Mouse (Mus musculus): ENCODE measurements around the gene Btbd11. TPM values are rescaled to one million over a fixed set of nuclear protein-coding genes. Genes with fewer than 3 reads are reported as not detected.

Gene Btbd11
- total RNA-seq, 2 experiments from 2014 or later = 1.4 to 1.7 TPM

DNA sequence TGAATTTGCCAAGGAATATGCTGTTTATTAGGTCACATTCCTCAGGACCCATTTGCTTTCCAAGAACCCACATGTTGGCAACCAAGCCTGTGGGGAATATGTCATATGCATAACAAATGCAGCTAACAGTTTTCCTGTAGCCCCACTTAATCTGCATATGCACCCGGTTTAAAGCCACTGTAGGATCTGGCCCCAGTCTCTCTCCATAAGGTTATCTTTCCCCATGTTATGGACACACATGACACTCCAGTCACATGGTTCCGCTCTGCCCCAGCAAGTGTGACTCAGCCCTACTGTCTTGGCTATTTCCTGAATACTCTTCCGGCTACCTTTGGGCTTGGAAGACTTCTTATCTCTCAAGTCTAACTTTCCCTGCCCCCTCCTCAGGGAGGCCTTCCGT is 86.7 kb downstream of the Btbd11 start:
- DNase-seq (ENCODE audit: low spot score) = no peak
- intact Hi-C loops (cut with DNase I) = no loop called here

DNA sequence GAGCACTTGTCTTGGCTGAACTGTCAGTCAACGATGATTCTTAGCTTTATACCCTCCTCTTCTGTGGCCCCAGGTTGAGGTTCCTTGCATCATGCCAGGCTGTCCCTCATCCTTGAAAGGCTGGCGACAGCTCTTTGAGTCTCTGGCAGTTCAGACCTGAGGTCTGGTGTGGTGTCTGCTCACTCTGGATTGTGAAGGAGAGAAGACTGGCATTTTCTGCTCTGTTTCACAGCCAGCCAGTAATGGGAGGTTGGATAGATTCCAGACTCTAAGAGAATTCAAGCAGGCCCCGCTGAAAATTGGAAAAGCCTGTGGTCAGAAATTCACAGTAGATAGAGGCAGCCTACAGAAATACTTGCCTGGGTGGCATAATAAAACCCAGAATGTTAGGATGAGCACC is 87.3 kb downstream of the Btbd11 start:
- intact Hi-C loops (cut with DNase I) = no loop called here
- no peak for DNase-seq (ENCODE audit: low spot score)

DNA sequence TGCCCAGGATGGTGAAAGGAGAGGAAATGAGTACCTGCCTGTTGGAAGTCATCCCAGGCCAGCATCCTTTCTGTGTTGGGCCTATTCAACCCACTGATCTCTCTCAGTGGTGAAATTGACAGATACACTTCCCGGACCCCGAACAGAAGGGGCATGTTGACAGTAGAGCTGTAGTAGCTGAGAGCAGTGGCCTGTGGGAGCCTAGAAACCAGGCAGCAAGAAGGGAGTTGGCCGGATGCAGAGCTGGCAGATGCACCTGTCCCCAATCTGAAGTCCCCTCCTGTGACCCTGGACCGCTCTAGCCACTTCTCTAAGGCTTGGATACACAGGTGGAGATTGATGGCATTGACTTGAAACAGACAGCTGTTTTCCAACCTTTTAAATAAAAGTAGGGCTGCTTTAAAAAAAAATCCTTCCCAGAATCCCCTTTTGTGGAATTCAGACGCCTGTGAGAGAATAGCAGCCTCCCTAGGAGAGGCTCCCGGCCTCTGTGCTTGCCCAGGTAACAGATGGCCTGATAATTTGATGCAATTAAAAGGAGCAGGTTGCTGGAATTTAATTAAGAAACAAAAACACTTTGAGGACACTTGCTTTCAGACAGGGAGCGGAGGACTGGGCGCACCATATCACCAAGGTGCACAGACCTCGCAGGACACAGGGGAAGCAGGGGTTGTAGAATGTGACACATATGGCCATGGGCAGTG is 89.2 kb downstream of the Btbd11 start:
- intact Hi-C loops (cut with DNase I) = no loop called here
- no peak for DNase-seq (ENCODE audit: low spot score)

DNA sequence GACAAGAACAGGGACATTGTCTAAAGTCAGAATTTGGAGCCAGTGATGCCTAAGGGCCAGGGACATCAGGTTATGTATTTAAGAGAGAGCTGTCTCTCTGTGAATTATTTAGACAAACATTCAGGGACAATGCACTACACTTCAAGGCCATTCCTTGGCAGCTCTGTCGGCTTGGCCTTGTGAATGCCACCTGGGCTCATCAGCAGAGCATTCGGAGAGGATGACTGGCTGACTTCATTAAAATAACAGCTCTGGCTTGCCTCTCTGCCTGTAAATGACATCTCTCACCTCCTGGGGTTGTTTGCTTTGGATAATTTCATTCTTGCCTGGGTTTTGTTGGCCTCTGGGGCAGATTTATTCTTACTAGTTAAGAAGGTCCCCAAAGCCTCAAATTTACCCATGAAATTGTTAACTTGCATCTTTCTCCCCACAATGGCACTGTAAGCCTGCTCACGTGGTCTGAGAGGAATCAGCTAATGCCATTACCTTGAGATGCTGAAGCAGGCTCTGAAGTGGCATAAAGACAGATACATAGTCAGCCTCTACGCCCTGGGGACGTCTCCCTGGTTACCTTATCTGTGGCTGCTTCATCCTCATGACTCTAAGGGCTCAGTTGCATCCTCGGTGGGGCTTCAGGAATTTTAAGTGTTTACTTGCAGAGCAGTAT is 93.5 kb downstream of the Btbd11 start:
- intact Hi-C loops (cut with DNase I) = no loop called here
- DNase-seq (ENCODE audit: low spot score) = no peak

DNA sequence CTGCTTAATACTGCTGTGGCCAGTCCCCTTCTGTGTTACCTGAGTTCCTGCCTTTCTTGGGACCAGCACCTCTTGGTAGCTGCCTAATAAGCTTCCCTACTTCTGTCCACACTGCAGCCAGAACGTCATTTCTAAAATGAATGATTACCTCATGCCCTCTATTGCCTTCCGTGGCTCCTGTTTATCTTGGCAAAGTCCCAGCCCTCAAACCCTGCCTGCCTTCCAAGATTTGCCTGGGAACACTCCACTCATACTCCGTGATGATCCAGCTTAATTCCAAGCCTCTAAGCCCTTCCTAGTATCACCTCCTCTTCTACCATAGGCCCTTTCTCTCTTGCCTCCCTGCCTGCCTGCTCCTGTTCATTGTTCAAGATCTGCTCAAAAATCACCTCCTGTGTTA is 94.5 kb downstream of the Btbd11 start:
- no peak for DNase-seq (ENCODE audit: low spot score)
- intact Hi-C loops (cut with DNase I) = no loop called here

DNA sequence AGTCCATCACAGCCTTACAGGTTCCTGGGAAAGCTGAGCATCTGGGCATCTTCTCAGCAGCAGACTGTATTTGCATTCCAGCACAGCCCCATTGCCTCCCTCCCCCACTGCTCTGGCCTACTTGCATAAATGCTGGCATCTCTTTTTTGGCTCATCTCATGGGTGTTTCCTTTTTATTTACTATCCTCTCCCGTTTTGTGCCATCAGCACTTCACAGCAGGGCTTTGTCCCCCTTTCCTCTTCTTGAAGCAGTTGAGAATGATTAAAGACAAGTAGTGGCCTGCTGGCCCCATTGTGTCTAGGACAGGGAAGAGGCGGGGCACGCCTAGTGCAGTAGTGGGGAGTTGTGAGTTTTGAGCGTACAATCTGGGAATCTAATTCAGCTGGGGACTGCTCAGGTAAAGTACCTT is 95.5 kb downstream of the Btbd11 start:
- intact Hi-C loops (cut with DNase I) = no loop called here
- no peak for DNase-seq (ENCODE audit: low spot score)

DNA sequence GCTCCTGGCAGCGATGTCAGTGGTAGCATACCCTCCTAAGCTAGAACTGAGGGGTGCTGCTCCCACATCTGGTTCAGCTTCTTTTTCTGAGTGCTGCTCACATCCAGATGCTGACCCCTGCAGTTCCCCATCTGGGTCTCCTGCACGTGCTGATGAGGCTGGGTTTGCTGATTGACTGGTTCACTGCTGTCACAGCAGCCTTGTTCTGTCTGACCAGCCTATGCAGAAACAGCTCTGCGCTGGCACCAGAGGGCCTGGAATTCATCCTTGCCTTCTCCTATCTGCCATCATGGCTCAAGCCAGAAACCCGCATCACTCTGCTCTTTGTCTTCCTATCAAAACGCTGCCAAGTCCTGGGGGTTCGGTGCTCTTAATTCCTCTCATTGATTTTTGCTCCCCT is 95.9 kb downstream of the Btbd11 start:
- DNase-seq (ENCODE audit: low spot score) = no peak
- intact Hi-C loops (cut with DNase I) = no loop called here

DNA sequence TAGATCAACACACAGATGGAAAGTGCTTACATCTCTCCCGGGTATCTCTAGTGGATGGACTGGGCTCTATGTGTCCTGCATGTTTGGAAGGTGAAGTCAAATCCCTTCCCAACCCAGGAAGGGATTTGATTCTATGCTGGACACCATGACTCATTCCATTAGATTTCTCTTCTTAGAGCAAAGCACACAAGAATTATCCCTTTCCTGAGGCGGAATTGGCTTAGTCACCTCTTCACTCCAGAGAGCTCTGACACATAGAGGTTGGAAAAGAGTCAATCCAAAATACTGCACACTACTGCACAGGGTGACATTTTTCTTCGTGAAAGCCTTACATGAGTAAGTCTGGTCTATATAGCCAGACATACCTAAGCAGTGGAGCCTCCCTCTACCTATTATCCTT is 99.8 kb downstream of the Btbd11 start:
- intact Hi-C loops (cut with DNase I) = no loop called here
- no peak for DNase-seq (ENCODE audit: low spot score)

DNA sequence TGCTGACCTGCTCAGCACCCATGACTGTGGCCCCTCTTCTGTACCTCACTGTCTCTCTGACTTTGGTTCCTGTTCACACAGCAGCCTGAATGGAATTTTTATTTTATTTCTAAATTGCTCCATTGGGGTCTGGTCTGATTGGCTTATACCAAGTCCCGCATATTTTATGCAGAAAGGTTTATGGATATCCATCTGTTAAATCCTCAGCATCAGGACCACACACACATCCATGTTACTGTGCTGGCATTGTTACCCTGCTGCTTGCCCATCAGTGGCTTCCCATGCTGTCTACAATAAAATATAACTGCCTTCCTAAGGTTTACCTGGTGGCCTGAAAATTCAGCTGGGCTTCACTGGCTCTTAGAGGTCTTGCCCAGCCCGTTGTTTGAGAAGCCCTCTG is 106.0 kb downstream of the Btbd11 start:
- DNase-seq (ENCODE audit: low spot score) = no peak
- intact Hi-C loops (cut with DNase I) = no loop called here

DNA sequence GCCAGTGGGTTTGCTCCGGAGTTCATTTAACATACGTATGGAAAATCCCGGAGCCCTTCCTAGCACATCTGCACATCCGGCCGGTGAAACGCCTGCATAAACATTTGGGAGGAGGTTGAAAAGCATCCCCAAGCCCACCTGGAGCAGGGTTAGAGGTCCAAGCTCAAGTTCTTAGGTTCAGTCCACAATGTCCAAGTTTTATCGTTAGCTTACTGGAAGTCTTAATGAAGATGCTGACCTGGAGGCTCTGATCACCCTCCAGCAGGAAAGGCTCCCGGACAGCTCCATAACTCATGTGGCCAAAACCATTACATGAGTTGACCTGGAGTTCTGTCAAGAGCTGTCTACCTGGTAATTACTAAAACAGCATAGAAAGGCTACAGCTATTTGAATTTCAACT is 109.7 kb downstream of the Btbd11 start:
- no peak for DNase-seq (ENCODE audit: low spot score)
- intact Hi-C loops (cut with DNase I) = no loop called here

DNA sequence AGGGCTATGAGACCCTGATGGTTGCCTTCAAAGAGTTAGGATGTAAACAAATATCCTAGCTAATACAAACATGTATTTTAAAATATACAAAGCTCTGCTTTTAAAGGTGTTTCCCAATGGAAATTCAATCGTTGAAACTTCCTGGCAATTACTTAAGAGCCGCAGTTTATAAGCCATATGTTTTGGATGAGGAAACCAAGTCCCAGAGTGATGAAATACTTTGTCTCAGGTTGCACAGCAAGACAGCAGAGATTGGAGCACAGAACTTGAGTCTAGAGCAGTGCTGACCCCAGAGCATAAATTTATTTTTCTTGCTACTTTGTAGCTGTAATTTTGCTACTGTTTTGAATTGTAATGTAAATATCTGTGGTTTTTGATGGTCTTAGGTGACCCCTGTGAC is 110.4 kb downstream of the Btbd11 start:
- intact Hi-C loops (cut with DNase I) = no loop called here
- DNase-seq (ENCODE audit: low spot score) = no peak

DNA sequence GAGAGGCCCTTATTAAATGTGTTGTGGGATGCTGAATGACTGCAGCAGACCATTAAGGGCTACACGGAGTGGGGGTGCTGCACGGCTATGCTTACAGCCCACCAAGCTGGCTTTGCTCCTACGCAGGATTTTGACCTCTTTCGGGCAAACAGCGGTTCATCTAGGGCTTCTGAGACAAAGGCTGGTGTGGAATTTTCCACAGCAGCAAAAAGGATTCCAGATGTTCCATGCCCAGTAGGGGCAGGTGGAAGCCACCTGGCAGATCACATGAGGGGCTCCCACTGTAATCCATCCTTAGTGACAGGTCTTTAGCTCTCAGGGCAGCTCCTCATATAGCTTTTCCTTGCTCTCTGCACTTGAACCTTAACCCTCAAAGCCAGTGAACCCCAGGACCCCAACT is 111.3 kb downstream of the Btbd11 start:
- intact Hi-C loops (cut with DNase I) = no loop called here
- DNase-seq (ENCODE audit: low spot score) = no peak

DNA sequence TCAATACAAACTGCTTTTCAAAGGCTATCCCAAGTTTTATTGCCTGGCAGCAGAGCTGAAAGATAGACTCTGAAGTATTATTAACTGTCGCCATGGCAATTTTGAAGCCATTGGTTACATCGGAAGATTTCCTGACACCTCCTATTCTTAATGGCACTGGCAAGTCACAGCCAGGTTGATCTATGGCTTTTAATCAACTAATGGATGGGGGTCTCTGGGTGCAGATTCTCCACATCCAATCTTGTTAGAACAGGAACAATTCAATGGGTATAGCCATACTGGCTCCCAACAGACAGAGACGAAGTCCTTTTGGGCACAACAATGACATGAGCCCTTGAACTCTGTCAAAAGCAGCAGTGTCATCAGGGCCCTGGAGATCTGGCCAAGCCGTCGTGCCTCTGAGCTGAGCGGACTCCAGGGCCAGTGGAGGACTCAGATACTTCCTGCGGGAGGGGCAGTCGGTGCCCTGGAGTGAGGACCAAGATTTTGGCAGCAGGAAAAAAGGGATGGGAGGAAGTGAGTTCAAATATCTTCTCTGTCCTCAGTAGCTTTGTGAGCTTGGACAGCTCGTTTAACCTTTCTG is 114.0 kb downstream of the Btbd11 start:
- no peak for DNase-seq (ENCODE audit: low spot score)
- intact Hi-C loops (cut with DNase I) = no loop called here

DNA sequence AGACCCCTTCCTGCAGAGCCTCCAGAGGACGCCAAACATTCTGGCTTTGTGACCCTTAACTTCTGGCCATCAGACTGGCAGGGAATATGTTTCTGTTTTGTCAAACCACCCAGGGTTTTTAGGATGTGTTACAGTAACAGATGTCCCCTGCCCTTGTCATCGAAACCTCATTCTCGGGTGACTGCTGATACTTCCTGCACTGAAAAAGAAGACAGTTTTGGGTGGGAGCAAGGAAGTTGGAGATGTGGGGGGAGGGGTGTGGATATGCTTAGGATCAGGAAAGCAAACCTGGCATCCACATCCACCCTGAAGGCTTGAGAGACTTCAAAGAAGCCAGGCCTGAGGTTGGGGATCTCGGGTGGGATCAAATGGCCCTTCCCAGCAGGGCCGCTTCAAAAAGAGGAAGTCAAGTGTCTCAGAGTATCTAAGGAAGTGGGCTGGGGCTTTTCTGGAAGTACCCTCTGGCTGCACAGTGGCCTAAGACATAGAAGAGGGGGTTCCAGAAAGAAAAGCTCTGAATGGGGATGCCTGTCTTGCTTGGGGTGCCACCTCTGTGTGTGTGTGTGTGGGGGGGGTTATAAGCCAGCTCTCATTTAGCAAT is 115.5 kb downstream of the Btbd11 start:
- intact Hi-C loops (cut with DNase I) = no loop called here
- no peak for DNase-seq (ENCODE audit: low spot score)

DNA sequence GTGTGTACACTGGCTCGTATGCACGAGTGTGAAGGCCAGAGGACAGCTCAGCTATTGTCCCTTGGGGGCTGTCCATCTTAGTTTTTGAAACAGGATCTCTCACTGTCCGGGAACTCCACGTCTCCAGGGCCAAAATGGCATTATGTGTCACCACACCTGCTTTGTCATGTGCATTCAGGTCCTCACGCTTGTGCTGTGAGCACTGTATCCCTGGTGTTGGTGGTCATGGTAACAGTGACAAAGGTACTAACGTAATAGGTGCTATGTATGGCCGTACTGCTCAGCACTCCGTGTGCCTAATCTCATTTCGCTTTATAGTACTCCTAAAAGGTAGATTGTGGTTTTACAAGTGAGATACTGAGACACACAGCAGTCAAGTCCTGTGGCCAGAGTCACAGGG is 116.0 kb downstream of the Btbd11 start:
- DNase-seq (ENCODE audit: low spot score) = no peak
- intact Hi-C loops (cut with DNase I) = no loop called here

DNA sequence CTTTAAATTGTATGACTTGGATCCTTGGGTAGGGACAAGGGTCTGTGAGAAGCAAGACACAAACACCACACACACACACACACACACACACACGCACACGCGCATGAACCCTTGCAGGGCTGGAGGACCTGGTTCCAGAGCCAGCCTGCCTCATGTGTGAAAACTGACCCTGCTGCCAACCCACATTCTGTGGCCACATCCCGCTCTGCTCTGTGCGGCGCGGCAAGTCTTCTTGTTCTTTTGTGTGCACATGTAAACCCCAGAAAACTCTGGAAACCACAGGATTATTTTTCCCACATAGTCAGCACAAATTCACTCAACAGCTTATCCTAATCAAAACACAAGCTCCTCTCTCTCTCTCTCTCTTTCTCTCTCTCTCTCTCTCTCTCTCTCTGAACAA is 116.8 kb downstream of the Btbd11 start:
- DNase-seq (ENCODE audit: low spot score) = no peak
- intact Hi-C loops (cut with DNase I) = no loop called here

DNA sequence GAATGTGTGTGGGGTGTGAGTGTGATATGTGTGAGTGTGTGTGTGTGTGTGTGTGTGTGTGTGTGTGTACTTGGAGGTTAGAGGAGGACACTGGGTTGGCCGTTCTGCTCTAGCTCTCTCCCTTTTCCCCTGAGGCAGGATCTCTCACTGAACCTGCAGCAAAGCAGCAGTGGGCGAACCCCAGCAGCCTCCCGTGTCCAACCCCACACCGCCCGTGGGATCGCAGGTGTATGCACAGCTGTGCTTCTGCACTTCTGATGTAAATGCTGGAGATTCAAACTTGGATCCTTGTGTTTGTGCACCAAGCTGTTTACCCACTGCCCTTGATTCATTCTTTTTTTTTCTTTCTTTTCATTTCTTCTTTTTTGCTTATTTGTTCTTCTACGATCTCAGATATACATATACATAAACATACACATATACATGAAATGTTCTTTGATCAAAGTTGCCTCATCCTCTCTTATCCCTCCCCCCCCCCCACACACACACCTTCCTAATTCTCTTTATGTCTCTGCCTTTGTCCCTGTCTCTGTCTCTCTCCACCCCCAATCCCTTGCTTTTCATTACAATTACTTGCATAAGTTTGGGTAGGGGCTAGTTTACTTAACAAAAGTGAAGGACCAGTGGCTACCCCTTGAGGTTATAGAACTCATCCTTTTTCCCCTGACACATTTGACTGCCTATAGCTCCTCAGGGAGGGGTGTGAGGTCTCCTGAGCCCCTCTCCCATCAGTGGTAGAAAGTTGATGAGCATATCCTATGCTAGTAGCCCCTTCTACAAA is 120.8 kb downstream of the Btbd11 start:
- intact Hi-C loops (cut with DNase I) = no loop called here
- DNase-seq (ENCODE audit: low spot score) = no peak

DNA sequence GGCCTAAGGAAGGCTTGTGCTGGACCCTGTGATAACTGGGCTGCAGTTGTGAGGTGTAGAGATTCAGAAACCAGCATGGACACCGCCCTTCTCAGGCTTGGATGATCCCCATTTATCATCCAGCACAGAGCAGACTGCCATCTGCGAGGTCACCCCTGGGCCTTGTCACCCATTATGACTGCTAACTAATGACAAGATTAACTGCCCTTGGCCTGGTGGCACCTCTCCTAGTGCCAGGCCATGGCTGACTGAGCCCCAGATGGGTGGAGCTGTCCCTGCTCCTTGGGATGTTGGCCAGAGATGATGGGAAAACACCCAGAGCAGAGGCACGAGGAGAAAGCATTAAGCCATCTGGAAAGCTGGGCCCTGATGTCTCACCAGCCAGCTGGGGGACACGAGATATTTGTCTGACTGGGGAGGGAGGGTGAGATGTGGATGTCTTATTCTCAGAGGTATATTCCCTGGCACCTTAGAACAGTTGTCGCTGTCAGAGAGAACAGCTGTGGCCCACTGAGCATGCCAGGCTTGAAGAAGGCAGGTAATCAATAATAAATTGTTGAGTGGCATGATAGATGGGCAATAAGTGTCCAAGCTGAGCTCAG is 121.7 kb downstream of the Btbd11 start:
- no peak for DNase-seq (ENCODE audit: low spot score)
- intact Hi-C loops (cut with DNase I) = no loop called here

DNA sequence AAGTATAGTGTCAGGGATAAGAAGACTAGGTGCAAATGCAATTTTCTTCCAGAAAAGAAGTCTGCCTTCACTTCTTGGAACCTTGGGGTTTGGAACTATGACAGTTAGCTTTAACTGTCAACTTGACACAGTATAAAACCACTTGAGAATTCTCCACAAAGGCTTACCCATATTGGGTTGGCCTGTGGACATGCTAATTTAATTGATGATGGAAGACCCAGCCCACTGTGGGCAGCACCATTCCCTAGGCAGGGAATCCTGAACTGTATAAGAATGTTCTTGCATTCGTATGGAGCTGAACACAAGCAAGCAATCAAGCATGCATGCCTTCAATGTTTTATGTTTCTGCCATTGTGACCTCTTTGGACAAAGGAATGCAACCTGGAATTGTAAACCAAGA is 122.4 kb downstream of the Btbd11 start:
- intact Hi-C loops (cut with DNase I) = no loop called here
- no peak for DNase-seq (ENCODE audit: low spot score)

DNA sequence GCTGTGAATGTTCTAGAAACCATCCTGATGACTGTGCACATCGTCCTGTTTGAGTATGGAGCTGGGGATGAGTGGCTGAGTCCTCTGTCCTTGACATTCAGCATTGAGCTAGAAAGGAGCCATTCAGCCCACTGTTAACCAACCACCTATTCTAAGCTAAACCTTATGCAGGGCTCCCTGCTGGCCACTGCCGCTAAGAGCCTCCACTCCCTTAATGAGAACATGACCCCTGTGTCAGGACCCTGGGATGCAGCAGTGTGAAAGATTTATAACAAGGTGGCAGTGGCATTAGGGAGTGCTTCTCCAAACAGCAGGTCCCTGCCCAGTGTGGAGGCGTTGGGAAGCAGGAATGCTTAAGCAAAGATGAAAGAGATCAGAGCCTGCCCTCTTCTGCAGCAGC is 123.7 kb downstream of the Btbd11 start:
- intact Hi-C loops (cut with DNase I) = no loop called here

More for the DNA sequence above, 123.7 kb downstream of the Btbd11 start:
- no peak for DNase-seq (ENCODE audit: low spot score)

Measured in heart, postnatal 25 days (tissue).